8 mouse cellular contexts compared by ENCODE assay signal in the genomic region with DNA sequence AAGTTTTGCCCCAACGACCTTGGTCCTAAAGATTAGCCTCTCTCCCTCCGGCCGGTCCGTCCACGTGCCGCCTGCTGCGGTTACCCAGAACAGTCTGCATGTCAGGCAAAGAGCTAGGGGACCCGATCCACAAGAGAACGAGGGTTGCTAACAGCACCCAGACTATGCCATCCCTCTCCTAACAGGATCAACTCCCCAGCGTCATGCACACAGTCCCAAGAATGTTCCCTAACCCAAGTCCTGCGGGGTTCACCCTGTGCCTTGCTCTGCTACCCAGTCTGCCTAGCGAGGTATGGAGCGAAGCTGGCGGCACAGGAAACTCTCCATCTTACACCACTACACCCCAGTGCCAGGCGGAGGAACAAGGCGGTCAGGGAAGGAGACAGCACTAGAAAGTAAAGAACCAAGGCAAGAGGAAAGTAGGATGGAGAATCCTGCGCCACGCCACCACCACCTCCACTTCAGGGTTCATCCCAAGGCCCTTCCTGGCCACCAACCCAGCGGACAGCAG. TPM values are rescaled to one million over a fixed set of nuclear protein-coding genes. Genes with fewer than 3 reads are reported as not detected.
DNase-seq lines count a peak whose midpoint lies in the region; ATAC-seq and TF ChIP-seq lines count a peak whose summit lies in the region.

No protein-coding gene starts in this region.

- H3K9ac ChIP-seq in hindbrain, embryonic 11.5 days (ENCODE audit: low read depth, low read length) = peak overlapping the region; percentile 90
- H3K9ac ChIP-seq in liver, embryonic 14.5 days (replicated peaks) = peak overlapping the region; percentile 72

- no peaks in the 10 kb centered on the region for H3K27me3 ChIP-seq in G1E (ENCODE audit: insufficient read depth, low read length)
- H3K27me3 ChIP-seq in hindbrain, embryonic 11.5 days (ENCODE audit: control insufficient read depth, insufficient read depth, low read length) = no peaks in the 10 kb centered on the region
- no peaks in the 10 kb centered on the region for H3K27me3 ChIP-seq in liver, embryonic 14.5 days (ENCODE audit: control insufficient read depth, insufficient read depth, low read length)
- H3K27me3 ChIP-seq in small intestine, adult 2 months (ENCODE audit: control insufficient read depth, insufficient read depth, low read length) = no peaks in the 10 kb centered on the region

- no peak for TF ChIP-seq POLR2A in small intestine, adult 2 months (IDR thresholded peaks at IDR 0.05; ENCODE audit: low read depth, low read length)

- H3K27ac ChIP-seq in hindbrain, embryonic 11.5 days (ENCODE audit: low read depth, low read length) = peak overlapping the region; percentile 98
- peak overlapping the region; percentile 79 for H3K27ac ChIP-seq in liver, embryonic 14.5 days
- H3K27ac ChIP-seq in small intestine, adult 2 months (ENCODE audit: insufficient read depth, low read depth, low read length) = peak overlapping the region; percentile 18

- no peaks in the 10 kb centered on the region for H3K9me3 ChIP-seq in G1E (replicated peaks)
- H3K9me3 ChIP-seq in hindbrain, embryonic 11.5 days (ENCODE audit: control insufficient read depth, low read length) = no peaks in the 10 kb centered on the region
- no peaks in the 10 kb centered on the region for H3K9me3 ChIP-seq in liver, embryonic 14.5 days (ENCODE audit: control insufficient read depth, low read length)

- H3K4me1 ChIP-seq in G1E (ENCODE audit: insufficient read depth, low read depth, low read length) = peaks cover 34% of the 10 kb centered on the region
- no peaks in the 10 kb centered on the region; the same call in 1 of the 2 replicates for H3K4me1 ChIP-seq in hindbrain, embryonic 11.5 days (replicated peaks; ENCODE audit: control insufficient read depth, insufficient read depth, low read length)
- H3K4me1 ChIP-seq in liver, embryonic 14.5 days (replicated peaks; ENCODE audit: control insufficient read depth in 2 of 2, insufficient read depth in 2 of 2, low read length in 1 of 2) = peaks cover 9% of the 10 kb centered on the region in 2 experiments
- H3K4me1 ChIP-seq in small intestine, adult 2 months (ENCODE audit: control insufficient read depth, insufficient read depth, insufficient read length, low read length) = no peaks in the 10 kb centered on the region

- 0% methylated on average over 19 of the region's 19 CpGs for WGBS in hindbrain, embryonic 11.5 days
- WGBS in liver, embryonic 14.5 days (ENCODE audit: insufficient replicate concordance) = 0% methylated on average over 19 of the region's 19 CpGs
- WGBS in small intestine, adult 2 months = under 1% methylated on average over 19 of the region's 19 CpGs

- TF ChIP-seq CTCF in G1E (IDR thresholded peaks at IDR 0.05; ENCODE audit: low read depth, low read length) = no peak
- TF ChIP-seq CTCF in liver, embryonic 14.5 days (IDR thresholded peaks at IDR 0.05; ENCODE audit: low read depth) = no peak
- TF ChIP-seq CTCF in small intestine, adult 2 months (IDR thresholded peaks at IDR 0.05; ENCODE audit: extremely low read depth, insufficient read length, insufficient replicate concordance, low read depth, low read length) = no peak

- no peak for TF ChIP-seq EP300 in liver, embryonic 14.5 days (IDR thresholded peaks at IDR 0.05; ENCODE audit: low read depth)

- H3K4me2 ChIP-seq in hindbrain, embryonic 11.5 days (replicated peaks; ENCODE audit: low read depth, low read length) = peak overlapping the region; percentile 84
- H3K4me2 ChIP-seq in liver, embryonic 14.5 days (ENCODE audit: low read depth) = peak overlapping the region; percentile 66

- peaks cover 33% of the 10 kb centered on the region for H3K36me3 ChIP-seq in G1E (replicated peaks)
- H3K36me3 ChIP-seq in hindbrain, embryonic 11.5 days (ENCODE audit: control insufficient read depth, insufficient read depth, low read length) = no peaks in the 10 kb centered on the region
- no peaks in the 10 kb centered on the region for H3K36me3 ChIP-seq in liver, embryonic 14.5 days (replicated peaks; ENCODE audit: control insufficient read depth, insufficient read depth, low read depth)
- H3K36me3 ChIP-seq in small intestine, adult 2 months (ENCODE audit: control insufficient read depth, insufficient read depth, low read length) = no peaks in the 10 kb centered on the region

- peak overlapping the region; percentile 96 for H3K4me3 ChIP-seq in G1E (ENCODE audit: low read depth, low read length)
- H3K4me3 ChIP-seq in hindbrain, embryonic 11.5 days (ENCODE audit: low read depth, low read length) = peak overlapping the region; percentile 84
- H3K4me3 ChIP-seq in liver, embryonic 14.5 days (ENCODE audit: insufficient read depth in 1 of 2, low read depth in 2 of 2, low read length in 2 of 2) = peak overlapping the region; percentile 82 to 97
- peak overlapping the region; percentile 91 for H3K4me3 ChIP-seq in small intestine, adult 2 months (ENCODE audit: low read depth, low read length)

- peak; percentile 23 for DNase-seq in kidney, adult 11 months
- no peak for DNase-seq in kidney, postnatal 10 days
- DNase-seq in G1E (ENCODE audit: low spot score) = peak; percentile 19
- peak; percentile 53 for DNase-seq in embryo, embryonic 11 days
- DNase-seq in hindbrain, embryonic 11.5 days (ENCODE audit: low spot score) = peak; percentile 56
- DNase-seq in liver, embryonic 14.5 days (ENCODE audit: low read depth in 3 of 3, low spot score in 3 of 3) = peak in 2 of 3 experiments; percentile 22 to 37
- no peak for DNase-seq in cerebellum, postnatal 14 days

- ATAC-seq in G1E (ENCODE audit: extremely low read depth, insufficient number of reproducible peaks, low FRiP score, poor library complexity, severe bottlenecking) = peak; percentile 50
- peak; percentile 43 for ATAC-seq in hindbrain, embryonic 11.5 days (ENCODE audit: low FRiP score)
- ATAC-seq in liver, embryonic 14.5 days (ENCODE audit: insufficient read depth) = peak; percentile 60

RNA-seq across cellular contexts. Expression of a gene that starts 0.9 kb away (rescaled TPM):
- total RNA-seq in G1E (2014; fragmentation: Nextera tagmentation) = 81.6 and 98.1 TPM in 2 replicates
- total RNA-seq in G1E (2017) = 35.8 and 45.0 TPM in 2 replicates
- polyA plus RNA-seq in G1E (2012) = 4.8 and 16.3 TPM in 2 replicates
- polyA plus RNA-seq in hindbrain, embryonic 11.5 days (2014; fragmentation: Nextera tagmentation; extraction: Ambion mirVana) = 31.7 and 32.1 TPM in 2 replicates
- polyA plus RNA-seq in liver, embryonic 14.5 days (2012; rRNA removed) = 5.1 and 6.8 TPM in 2 replicates
- 14.5 and 17.5 TPM in 2 replicates for polyA plus RNA-seq in liver, embryonic 14.5 days (2014; fragmentation: Nextera tagmentation; extraction: Ambion mirVana)
- polyA plus RNA-seq in small intestine, adult 2 months (2012; rRNA removed) = 0.58 and 0.66 TPM in 2 replicates

Comparison
In these comparisons a context has a peak if more than half of its experiments do, and no peak if none do; other contexts are left out.
1. DNase-seq: peak in kidney, adult 11 months (single experiment), G1E (single experiment), embryo, embryonic 11 days (single experiment), hindbrain, embryonic 11.5 days (single experiment) and liver, embryonic 14.5 days (2 of 3); none in kidney, postnatal 10 days (single experiment) and cerebellum, postnatal 14 days (0 of 2).
2. H3K27ac ChIP-seq: peak in every context shown above with its lines; median percentile 98 in hindbrain, embryonic 11.5 days; 79 in liver, embryonic 14.5 days; 18 in small intestine, adult 2 months.
3. Peak in every context shown above with its lines, with median percentiles within 50 percentile points of each other: ATAC-seq and H3K4me3 ChIP-seq.